Comparison of ENCODE assay signal across 24 mouse cellular contexts in genomic region chr1:153058290-153058689, GRCm38 (mm10).
DNase-seq lines count a peak whose midpoint lies in the region; ATAC-seq and TF ChIP-seq lines count a peak whose summit lies in the region.
"Had no signal": no experiment of that assay in that cellular context is flagged by ENCODE, and none has a peak within 500 bp of the region (broad histone marks: within the 10 kb centered on the region; RNA-seq: fewer than 3 reads in every experiment).

No protein-coding gene starts in this region.

- no peak for TF ChIP-seq CTCF in stomach, postnatal 0 days (IDR thresholded peaks at IDR 0.05; ENCODE audit: low read depth)

- no peak overlapping the region for H3K9ac ChIP-seq in stomach, postnatal 0 days (ENCODE audit: low read length)
- H3K9ac ChIP-seq: embryonic facial prominence, embryonic 15.5 days; forebrain, embryonic 15.5 days; heart, embryonic 12.5 days; hindbrain, embryonic 14.5 days had no signal

- H3K4me2 ChIP-seq in stomach, postnatal 0 days (replicated peaks; ENCODE audit: low read depth) = no peak overlapping the region
- H3K4me2 ChIP-seq: embryonic facial prominence, embryonic 15.5 days; forebrain, embryonic 15.5 days; heart, embryonic 12.5 days; hindbrain, embryonic 14.5 days had no signal

- no peak overlapping the region for H3K4me3 ChIP-seq in stomach, postnatal 0 days (ENCODE audit: low read depth, low read length)
- H3K4me3 ChIP-seq: embryonic facial prominence, embryonic 15.5 days; erythroblast, embryonic 14.5 days; forebrain, embryonic 10.5 days; forebrain, embryonic 15.5 days; heart, embryonic 12.5 days; hindbrain, embryonic 10.5 days had no signal

- H3K36me3 ChIP-seq in stomach, postnatal 0 days (ENCODE audit: control insufficient read depth, insufficient read depth, low read length) = no peaks in the 10 kb centered on the region
- H3K36me3 ChIP-seq: embryonic facial prominence, embryonic 15.5 days; forebrain, embryonic 10.5 days; forebrain, embryonic 15.5 days; heart, embryonic 12.5 days; hindbrain, embryonic 10.5 days had no signal

- TF ChIP-seq EP300 in stomach, postnatal 0 days (optimal IDR thresholded peaks at IDR 0.05) = no peak

- ATAC-seq in stomach, postnatal 0 days (ENCODE audit: low FRiP score, low TSS enrichment) = no peak
- ATAC-seq: forebrain, embryonic 15.5 days; inflammation-experienced regulatory T-cells, adult 6 months; intestine, postnatal 0 days; Patski had no signal

- H3K9me3 ChIP-seq in stomach, postnatal 0 days (ENCODE audit: control insufficient read depth, low read length) = no peaks in the 10 kb centered on the region
- H3K9me3 ChIP-seq: embryonic facial prominence, embryonic 15.5 days; forebrain, embryonic 10.5 days; forebrain, embryonic 15.5 days; heart, embryonic 12.5 days; hindbrain, embryonic 10.5 days had no signal

- WGBS in stomach, postnatal 0 days = 71% methylated on average over 7 of the region's 7 CpGs

- H3K27me3 ChIP-seq in stomach, postnatal 0 days (ENCODE audit: control insufficient read depth, insufficient read depth, low read length) = no peaks in the 10 kb centered on the region
- H3K27me3 ChIP-seq: CH12.LX; embryonic facial prominence, embryonic 15.5 days; heart, embryonic 12.5 days; Patski had no signal

- H3K27ac ChIP-seq in stomach, postnatal 0 days (replicated peaks) = no peak overlapping the region
- H3K27ac ChIP-seq: embryonic facial prominence, embryonic 15.5 days; forebrain, embryonic 10.5 days; forebrain, embryonic 15.5 days; hindbrain, embryonic 10.5 days; hindbrain, embryonic 14.5 days had no signal

- DNase-seq in cerebellum, adult 11 months = peak; percentile 56
- DNase-seq in cerebellum, postnatal 4 days (ENCODE audit: low spot score in 2 of 2) = no peak
- peak; percentile 77 for DNase-seq in brain, adult 2 months (ENCODE audit: low read depth, low spot score)
- peak; percentile 77 for DNase-seq in cerebellum, adult 9-10 months
- DNase-seq in cerebellum, postnatal 36 days = peak; percentile 62 to 64
- no peak for DNase-seq in B cell, adult 2 months
- no peak for DNase-seq in stomach, postnatal 0 days (ENCODE audit: low spot score)
- no peak for DNase-seq in embryo, embryonic 11 days
- DNase-seq: adrenal gland, adult 2 months; adrenal gland, postnatal 25 days; gastrocnemius, postnatal 36 days; heart, adult 18-20 months; kidney, adult 8-10 months had no signal

- H3K4me1 ChIP-seq in stomach, postnatal 0 days (replicated peaks; ENCODE audit: control insufficient read depth, insufficient read depth) = no peaks in the 10 kb centered on the region

Comparison
In these comparisons a context has a peak if more than half of its experiments do, and no peak if none do; other contexts are left out.
1. DNase-seq: peak in cerebellum, adult 11 months (single experiment), brain, adult 2 months (single experiment), cerebellum, adult 9-10 months (single experiment) and cerebellum, postnatal 36 days (2 of 2); none in cerebellum, postnatal 4 days (0 of 2), B cell, adult 2 months (0 of 2), stomach, postnatal 0 days (single experiment) and embryo, embryonic 11 days (single experiment).